Mouse (Mus musculus) liver, postnatal 0 days (tissue): ENCODE data around the gene Hmbs. TPM values are rescaled to one million over a fixed set of nuclear protein-coding genes. Genes with fewer than 3 reads are reported as not detected.

Experiments
- ATAC-seq: fragments of 200-750 bp; cut with Nextera tagmentation; 2 replicates; pipeline ENCODE4 v1.8.0; 2017; ENCODE audit warnings: mild to moderate bottlenecking, moderate library complexity
- DNase-seq: peaks from one replicate; pipeline ENCODE4 v3.0.0-alpha.2; 2016
- H3K27ac ChIP-seq: fragments of 300-500 bp; sonication (generic); 2 replicates; pipeline ENCODE4 v1.5.1; 2014; ENCODE audit warnings: antibody characterized with exemption, moderate library complexity, mild to moderate bottlenecking, low read depth
- H3K27me3 ChIP-seq: fragments of 300-500 bp; sonication (generic); 2 replicates; pipeline ENCODE4 v1.6.1; 2014; ENCODE audit warnings: low read length, control low read depth, mixed read lengths; ENCODE audit not compliant: insufficient read depth
- H3K36me3 ChIP-seq: fragments of 300-500 bp; sonication (generic); replicated peaks from 2 replicates; pipeline ENCODE4 v1.6.1; 2014; ENCODE audit warnings: mild to moderate bottlenecking, control low read depth, low read length, moderate library complexity, mixed read lengths; ENCODE audit not compliant: insufficient read depth
- H3K4me1 ChIP-seq: fragments of 300-500 bp; sonication (generic); 2 replicates; pipeline ENCODE4 v1.6.1; 2014; ENCODE audit warnings: antibody characterized with exemption, mild to moderate bottlenecking, control low read depth; ENCODE audit not compliant: insufficient read depth
- H3K4me2 ChIP-seq: fragments of 300-500 bp; sonication (generic); 2 replicates; pipeline ENCODE4 v1.6.1; 2014; ENCODE audit warnings: low read depth, mild to moderate bottlenecking, low read length, moderate library complexity, mixed read lengths
- H3K4me3 ChIP-seq: fragments of 300-500 bp; sonication (generic); 2 replicates; pipeline ENCODE4 v1.5.1; 2014; ENCODE audit warnings: low read depth, low read length
- H3K9ac ChIP-seq: fragments of 300-500 bp; sonication (generic); replicated peaks from 2 replicates; pipeline ENCODE4 v1.6.1; 2014; ENCODE audit warnings: mild to moderate bottlenecking, moderate library complexity
- H3K9me3 ChIP-seq: fragments of 300-500 bp; sonication (generic); 2 replicates; pipeline ENCODE4 v1.6.1; 2016; ENCODE audit warnings: mild to moderate bottlenecking, control low read depth, low read length, mixed read lengths
- CTCF ChIP-seq: sonication (generic); IDR thresholded peaks from 2 replicates; pipeline ENCODE4 v1.5.1; 2016; ENCODE audit warnings: antibody characterized with exemption, low read depth
- EP300 ChIP-seq: IDR thresholded peaks from 2 replicates; pipeline ENCODE4 v1.6.1; 2016; ENCODE audit warnings: antibody characterized with exemption, low read depth, mild to moderate bottlenecking
- WGBS: fragments of 180-500 bp; shearing (Covaris S2); extraction: QIAGEN DNeasy Blood & Tissue Kit; methylation state at CpG from one replicate; pipeline ENCODE4 v1.1.7; 2014; ENCODE audit not compliant: insufficient replicate concordance; 5-methylcytosine and 5-hydroxymethylcytosine counted together
- polyA plus RNA-seq: library from polyadenylated mRNA; unstranded; fragments of >200 nt; fragmentation: Nextera tagmentation; extraction: Ambion mirVana; gene quantifications from 2 replicates; pipeline ENCODE4 v1.2.1, GENCODE M21; 2015

Hmbs gene
- polyA plus RNA-seq, 1 experiment from 2014 or later, result 539 TPM

GRCm38 (mm10) chr9:44347166-44347565 is 3.1 kb upstream of the Hmbs start:
- ATAC-seq (no peak), DNase-seq (no peak)
- Histone ChIP-seq H3K9me3 (no peaks in the 10 kb centered on the region), H3K27ac (no peak overlapping the region), H3K4me2 (no peak overlapping the region), H3K36me3 (peaks cover 42% of the 10 kb centered on the region), H3K9ac (no peak overlapping the region), H3K4me3 (no peak overlapping the region), H3K4me1 (0 out of 2 replicates have a peak, but pooled peaks cover 4% of the 10 kb centered on the region), H3K27me3 (no peaks in the 10 kb centered on the region)
- 93% methylated on average over 9 of the region's 9 CpGs for WGBS
- TF ChIP-seq CTCF (no peak), EP300 (no peak)

- Histone ChIP-seq H3K4me3 (no peak overlapping the region), H3K27ac (no peak overlapping the region), H3K9me3 (no peaks in the 10 kb centered on the region), H3K4me1 (0 out of 2 replicates have a peak, but pooled peaks cover 4% of the 10 kb centered on the region), H3K27me3 (no peaks in the 10 kb centered on the region), H3K36me3 (peaks cover 40% of the 10 kb centered on the region), H3K4me2 (no peak overlapping the region), H3K9ac (no peak overlapping the region)
- 84% methylated on average over 6 of the region's 6 CpGs for WGBS
- DNase-seq, result no peak
- ATAC-seq, result no peak
- no peak for TF ChIP-seq CTCF
- TF ChIP-seq EP300, result no peak
Observed at GRCm38 (mm10) chr9:44345570-44346433, 1.8 kb upstream of the Hmbs start.

GRCm38 (mm10) chr9:44343290-44343689 is 738 bp downstream of the Hmbs start:
- 4% methylated on average over 6 of the region's 6 CpGs for WGBS
- Histone ChIP-seq H3K4me2 (peak overlapping the region; percentile 79), H3K27ac (peak overlapping the region; percentile 96), H3K9me3 (no peaks in the 10 kb centered on the region), H3K4me1 (0 out of 2 replicates have a peak, but pooled peaks cover 4% of the 10 kb centered on the region), H3K4me3 (peak overlapping the region; percentile 79), H3K9ac (peak overlapping the region; percentile 95), H3K36me3 (peaks cover 51% of the 10 kb centered on the region), H3K27me3 (no peaks in the 10 kb centered on the region)
- TF ChIP-seq CTCF (no peak), EP300 (peak; percentile 96)
- peak; percentile 75 for ATAC-seq
- peak; percentile 79 for DNase-seq

- DNase-seq, result no peak
- peak overlapping the region; percentile 96 for H3K27ac ChIP-seq
- 59% methylated on average over 1 of the region's 1 CpGs for WGBS
- H3K4me1 ChIP-seq, result peaks cover 7% of the 10 kb centered on the region
- H3K27me3 ChIP-seq, result no peaks in the 10 kb centered on the region
- ATAC-seq, result no peak
- H3K36me3 ChIP-seq, result peaks cover 53% of the 10 kb centered on the region
- peak overlapping the region; percentile 79 for H3K4me3 ChIP-seq
- peak overlapping the region; percentile 95 for H3K9ac ChIP-seq
- TF ChIP-seq EP300 (no peak), CTCF (no peak)
- H3K4me2 ChIP-seq, result peak overlapping the region; percentile 79
- no peaks in the 10 kb centered on the region for H3K9me3 ChIP-seq
Observed at GRCm38 (mm10) chr9:44342605-44343004, 1.4 kb downstream of the Hmbs start.

GRCm38 (mm10) chr9:44342173-44342572 is 1.9 kb downstream of the Hmbs start:
- DNase-seq (peak; percentile 86), ATAC-seq (peak; percentile 73)
- Histone ChIP-seq H3K4me1 (peaks cover 10% of the 10 kb centered on the region), H3K4me2 (peak overlapping the region; percentile 79), H3K4me3 (peak overlapping the region; percentile 79), H3K9me3 (no peaks in the 10 kb centered on the region), H3K27ac (peak overlapping the region; percentile 96), H3K27me3 (no peaks in the 10 kb centered on the region), H3K9ac (peak overlapping the region; percentile 95), H3K36me3 (peaks cover 53% of the 10 kb centered on the region)
- 41% methylated on average over 3 of the region's 3 CpGs for WGBS
- TF ChIP-seq CTCF, result no peak
- TF ChIP-seq EP300, result peak; percentile 94

GRCm38 (mm10) chr9:44341487-44341886 is 2.5 kb downstream of the Hmbs start:
- H3K9ac ChIP-seq, result peak overlapping the region; percentile 95
- peaks cover 14% of the 10 kb centered on the region for H3K4me1 ChIP-seq
- H3K36me3 ChIP-seq, result peaks cover 56% of the 10 kb centered on the region
- peak overlapping the region; percentile 79 for H3K4me2 ChIP-seq
- H3K9me3 ChIP-seq, result no peaks in the 10 kb centered on the region
- peak overlapping the region; percentile 96 for H3K27ac ChIP-seq
- peak overlapping the region; percentile 79 for H3K4me3 ChIP-seq
- TF ChIP-seq EP300 (no peak), CTCF (no peak)
- WGBS, result 63% methylated on average over 5 of the region's 5 CpGs
- DNase-seq, result no peak
- no peaks in the 10 kb centered on the region for H3K27me3 ChIP-seq
- no peak for ATAC-seq
